Mouse (Mus musculus) cortical plate, adult 2 months (tissue): ENCODE results near the gene Dus1l. TPM values are rescaled to one million over a fixed set of nuclear protein-coding genes. Genes with fewer than 3 reads are reported as not detected.

Source experiments
- H3K27ac ChIP-seq: fragments of 200-500 bp; 2 replicates; pipeline ENCODE4 v1.5.1; 2012; ENCODE audit warnings: low read length, control low read depth, inconsistent platforms; ENCODE audit not compliant: insufficient read depth
- H3K4me1 ChIP-seq: fragments of 200-500 bp; 2 replicates; pipeline ENCODE4 v1.6.1; 2011; ENCODE audit warnings: low read length; ENCODE audit not compliant: control insufficient read depth, insufficient read depth
- H3K4me3 ChIP-seq: fragments of 200-500 bp; 2 replicates; pipeline ENCODE4 v1.5.1; 2011; ENCODE audit warnings: mild to moderate bottlenecking, low read length, control low read depth; ENCODE audit not compliant: insufficient read depth
- CTCF ChIP-seq: fragments of 200-500 bp; IDR thresholded peaks from 2 replicates; pipeline ENCODE4 v1.5.1; 2011; ENCODE audit warnings: mild to moderate bottlenecking, control low read depth, low read length; ENCODE audit not compliant: insufficient read depth; ENCODE audit errors: extremely low read depth
- POLR2A ChIP-seq: fragments of 200-500 bp; IDR thresholded peaks from 2 replicates; pipeline ENCODE4 v1.6.1; 2011; ENCODE audit warnings: mild to moderate bottlenecking, low read length, control low read depth; ENCODE audit not compliant: insufficient read depth; ENCODE audit errors: extremely low read depth
- polyA plus RNA-seq: library from polyadenylated mRNA; depleted of rRNA; stranded (reverse); fragments of >200 nt; gene quantifications from 2 replicates; pipeline ENCODE4 v1.2.3, GENCODE M21; 2012

Dus1l gene
- polyA plus RNA-seq, 1 experiment, result 49.8 TPM

DNA sequence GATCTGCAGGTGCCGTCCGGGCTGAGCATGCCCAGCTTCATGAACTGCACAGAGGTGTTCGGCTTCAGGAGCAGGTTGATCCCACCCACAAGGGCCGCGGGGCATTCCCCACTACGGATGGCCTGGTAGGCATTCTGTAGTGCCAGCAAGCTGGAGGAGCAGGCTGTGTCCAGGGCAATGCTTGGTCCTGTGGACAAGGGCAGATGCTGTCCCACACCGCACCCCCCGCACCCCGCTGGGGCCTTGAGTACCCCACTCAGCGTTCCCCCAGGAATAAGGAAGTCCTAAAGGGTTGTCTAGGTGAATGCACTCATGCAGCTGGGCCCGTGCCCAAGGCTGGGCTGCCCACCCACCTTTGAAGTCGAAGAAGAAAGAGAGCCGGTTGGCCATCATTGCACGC lies 24.3 kb upstream of the Dus1l start:
- TF ChIP-seq CTCF, result no peak
- no peak for TF ChIP-seq POLR2A
- no peaks in the 10 kb centered on the region for H3K4me1 ChIP-seq
- H3K27ac ChIP-seq, result no peak overlapping the region
- H3K4me3 ChIP-seq, result no peak overlapping the region

DNA sequence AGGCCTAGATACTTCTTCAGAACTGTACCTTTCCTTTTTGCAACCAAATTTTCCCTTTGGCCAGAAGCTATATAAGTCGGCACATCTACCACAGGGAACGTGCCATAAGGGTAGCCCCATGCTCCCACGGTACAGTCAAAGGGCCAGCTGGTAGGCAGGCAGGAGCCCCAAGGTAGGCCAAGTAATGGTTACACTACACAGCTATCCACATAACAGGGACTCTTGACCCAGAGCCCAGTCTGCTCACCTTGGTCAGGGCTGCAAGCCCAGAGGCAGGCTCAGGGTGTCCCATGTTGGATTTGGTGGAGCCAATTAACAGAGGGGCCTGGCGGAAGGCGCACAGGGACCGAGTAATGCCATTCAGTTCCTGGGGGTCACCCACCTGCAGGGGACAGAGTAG lies 23.4 kb upstream of the Dus1l start:
- Histone ChIP-seq H3K4me3 (no peak overlapping the region), H3K4me1 (no peaks in the 10 kb centered on the region), H3K27ac (no peak overlapping the region)
- TF ChIP-seq CTCF (no peak), POLR2A (no peak)

DNA sequence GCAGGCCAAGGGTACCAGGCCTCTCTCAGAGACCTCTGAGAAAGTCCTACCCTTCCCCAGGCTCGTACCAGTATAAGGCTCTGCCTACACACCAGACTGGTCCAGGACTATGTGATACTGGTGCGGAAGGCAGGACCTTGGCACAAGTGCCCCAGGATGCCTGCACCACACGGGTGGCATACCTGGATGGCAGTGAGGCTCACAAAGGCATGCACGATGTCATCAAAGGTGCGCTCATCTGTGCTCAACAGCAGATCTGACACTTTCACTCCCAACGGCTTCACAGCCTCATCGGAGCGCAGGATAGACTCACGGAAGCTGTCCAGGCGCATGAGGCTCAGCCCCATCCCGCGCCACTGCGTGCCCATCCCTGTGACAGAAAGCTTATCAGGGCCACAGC lies 22.0 kb upstream of the Dus1l start:
- no peak for TF ChIP-seq POLR2A
- TF ChIP-seq CTCF, result no peak
- H3K27ac ChIP-seq, result no peak overlapping the region
- no peaks in the 10 kb centered on the region for H3K4me1 ChIP-seq

DNA sequence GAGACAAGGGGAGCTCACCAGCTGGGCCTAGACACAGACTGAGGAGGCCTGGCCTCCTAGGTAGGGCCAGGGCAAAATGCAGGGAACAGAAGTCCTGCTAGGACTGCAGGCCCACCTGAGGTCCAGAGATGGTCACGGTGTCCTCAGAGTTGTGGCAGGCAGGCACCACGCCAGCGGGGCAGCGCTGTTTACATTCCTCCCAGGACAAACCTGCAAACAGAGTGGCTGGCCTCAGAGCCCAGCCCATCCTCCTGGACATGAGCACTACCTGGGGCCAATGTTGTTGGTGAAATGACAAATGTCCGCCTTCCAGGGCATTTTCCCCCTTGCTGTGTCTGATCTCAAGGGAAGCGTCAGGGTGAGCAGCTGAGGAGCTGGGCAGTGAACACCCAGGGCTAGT lies 21.2 kb upstream of the Dus1l start:
- no peak for TF ChIP-seq CTCF
- TF ChIP-seq POLR2A, result no peak
- H3K4me3 ChIP-seq, result no peak overlapping the region
- no peak overlapping the region for H3K27ac ChIP-seq
- H3K4me1 ChIP-seq, result no peaks in the 10 kb centered on the region

More for the DNA sequence above, 22.0 kb upstream of the Dus1l start:
- no peak overlapping the region for H3K4me3 ChIP-seq

DNA sequence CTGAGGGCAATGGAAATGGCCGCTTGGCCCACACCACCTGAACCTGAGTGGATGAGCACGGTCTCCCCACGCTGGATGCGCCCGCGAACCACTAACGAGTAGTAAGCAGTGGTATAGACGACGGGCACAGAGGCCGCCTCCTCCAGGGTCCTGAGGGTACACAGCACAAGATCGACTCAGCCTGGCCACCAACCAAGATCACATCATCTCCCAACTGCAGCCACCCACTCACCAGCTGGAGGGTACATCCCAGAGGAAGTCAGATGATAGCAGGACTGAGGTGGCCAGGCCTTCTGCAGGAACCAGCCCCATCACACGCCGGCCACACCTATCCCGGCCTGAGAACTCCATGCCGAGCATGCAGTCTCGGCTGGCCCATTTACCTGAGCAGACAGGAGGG lies 15.9 kb upstream of the Dus1l start:
- Histone ChIP-seq H3K4me1 (no peaks in the 10 kb centered on the region), H3K4me3 (no peak overlapping the region), H3K27ac (no peak overlapping the region)
- TF ChIP-seq CTCF (no peak), POLR2A (no peak)

DNA sequence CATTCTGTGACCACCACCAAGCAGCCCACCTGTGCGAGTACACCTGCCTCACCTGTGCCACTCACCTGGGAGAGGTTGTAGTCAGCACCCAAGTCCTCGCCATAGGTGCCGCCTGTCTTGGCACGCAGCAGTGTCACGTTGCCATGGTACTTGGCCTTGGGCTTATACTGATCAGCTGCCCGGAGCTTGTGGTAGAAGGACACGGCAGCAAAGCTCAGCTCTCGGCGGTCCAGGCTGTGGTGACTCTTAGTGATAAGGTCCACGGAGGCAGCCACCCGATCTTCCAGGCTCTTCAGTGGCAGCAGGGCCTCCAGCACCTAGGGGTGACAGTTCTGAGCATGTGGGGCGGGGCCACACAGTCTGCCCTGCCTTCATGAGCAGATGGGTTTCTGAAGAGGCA lies 11.8 kb upstream of the Dus1l start:
- no peaks in the 10 kb centered on the region for H3K4me1 ChIP-seq
- no peak overlapping the region for H3K4me3 ChIP-seq
- no peak overlapping the region for H3K27ac ChIP-seq
- TF ChIP-seq POLR2A (no peak), CTCF (no peak)

DNA sequence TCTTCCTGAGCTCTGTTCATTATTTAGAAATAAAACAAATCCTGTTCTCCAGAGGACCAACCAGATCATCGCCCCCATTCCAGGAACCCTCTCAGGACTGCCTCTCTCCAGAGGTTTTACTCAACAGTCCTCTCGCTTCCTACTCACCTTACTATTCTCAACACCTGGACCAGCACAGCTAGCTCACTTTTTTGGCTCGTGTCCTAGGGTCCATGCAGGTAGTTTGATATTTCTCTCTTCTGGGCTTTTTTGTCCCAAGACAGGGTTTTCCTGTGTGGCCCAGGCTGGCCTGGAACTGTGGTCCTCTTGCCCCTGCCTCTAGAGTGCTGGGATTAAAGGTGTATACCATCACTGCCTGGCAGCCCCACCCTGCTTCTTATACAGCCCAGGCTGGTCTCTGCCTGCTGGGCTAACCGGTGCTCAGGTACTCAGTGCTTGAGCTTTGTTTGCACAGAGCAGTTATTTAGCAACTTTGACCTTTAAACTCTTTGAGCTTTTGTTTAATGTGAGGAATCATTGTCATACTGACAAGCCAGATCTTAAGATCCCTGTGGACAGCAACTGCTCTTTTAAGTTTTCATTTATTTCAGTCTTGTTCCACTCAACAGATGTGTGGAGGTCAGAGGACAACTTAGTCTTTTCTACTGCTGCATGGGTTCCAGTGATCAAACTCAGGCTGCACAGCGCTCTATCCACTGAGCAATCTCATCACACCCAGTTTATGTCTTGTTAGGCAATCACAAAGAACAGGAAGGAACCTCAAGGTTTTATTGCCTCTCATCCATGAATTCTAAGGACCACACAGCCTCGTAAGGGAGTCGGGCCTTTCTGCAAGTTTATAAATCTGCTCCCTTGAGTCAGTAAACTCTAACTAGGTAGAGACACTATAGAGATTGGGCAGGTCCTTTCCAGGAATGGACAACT lies 9.4 kb upstream of the Dus1l start:
- no peaks in the 10 kb centered on the region for H3K4me1 ChIP-seq
- H3K27ac ChIP-seq, result no peak overlapping the region
- no peak for TF ChIP-seq POLR2A
- TF ChIP-seq CTCF, result no peak
- no peak overlapping the region for H3K4me3 ChIP-seq

DNA sequence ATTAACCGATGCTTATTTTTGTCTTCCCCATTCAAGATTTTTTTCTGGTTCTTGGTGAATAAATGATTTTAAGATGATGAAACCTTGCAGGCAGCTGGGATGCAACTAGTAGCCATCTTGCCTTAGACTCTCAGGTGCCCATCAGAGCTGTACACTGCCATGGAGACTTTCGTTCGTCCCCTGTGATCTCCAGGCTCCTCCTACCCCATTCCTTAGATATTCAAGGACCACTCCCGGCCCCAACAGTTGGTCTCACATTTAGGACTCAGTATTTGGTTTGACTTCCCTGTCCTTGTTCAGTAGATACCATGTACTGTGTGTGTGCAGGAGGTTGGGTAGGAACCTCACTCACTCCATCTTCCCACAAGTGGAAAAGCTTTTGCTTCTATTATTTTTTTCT lies 8.6 kb upstream of the Dus1l start:
- no peak overlapping the region for H3K27ac ChIP-seq
- H3K4me1 ChIP-seq, result no peaks in the 10 kb centered on the region
- TF ChIP-seq POLR2A (no peak), CTCF (no peak)
- no peak overlapping the region for H3K4me3 ChIP-seq

DNA sequence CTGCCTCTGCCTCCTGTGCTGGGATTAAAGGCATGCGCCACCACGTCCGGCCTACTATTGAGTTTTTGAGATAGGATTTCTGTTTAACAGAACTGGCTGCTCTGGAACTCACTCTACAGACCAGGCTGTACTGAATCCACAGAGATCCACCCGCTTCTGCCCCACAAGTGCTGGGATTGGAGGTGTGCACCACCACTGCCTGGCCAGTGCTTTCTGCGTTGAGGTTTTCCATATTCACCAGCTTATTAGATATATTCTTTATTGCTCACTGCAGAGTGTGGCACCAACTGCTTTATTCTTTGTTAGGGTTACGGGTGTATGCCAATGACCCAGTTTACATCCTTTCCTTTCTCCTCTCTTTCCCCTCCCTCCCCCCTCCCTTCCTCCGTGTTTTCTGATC lies 8.1 kb upstream of the Dus1l start:
- H3K4me1 ChIP-seq, result no peaks in the 10 kb centered on the region
- H3K4me3 ChIP-seq, result no peak overlapping the region
- no peak for TF ChIP-seq POLR2A
- no peak for TF ChIP-seq CTCF
- no peak overlapping the region for H3K27ac ChIP-seq
